Mouse (Mus musculus) intestine, embryonic 16.5 days (tissue): ENCODE data around the gene Fan1. TPM values are rescaled to one million over a fixed set of nuclear protein-coding genes. Genes with fewer than 3 reads are reported as not detected.
A peak's percentile ranks its signal among the peaks of the same experiment; 100 is the strongest.

Experiments
- ATAC-seq: fragments of 200-750 bp; cut with Nextera tagmentation; 2 replicates; pipeline ENCODE4 v1.8.0; 2017; ENCODE audit warnings: moderate TSS enrichment, moderate library complexity
- H3K27ac ChIP-seq: fragments of 300-500 bp; sonication (generic); 2 replicates; pipeline ENCODE4 v1.5.1; 2014; ENCODE audit warnings: mild to moderate bottlenecking, low read length
- H3K27me3 ChIP-seq: fragments of 300-500 bp; sonication (generic); replicated peaks from 2 replicates; pipeline ENCODE4 v1.6.1; 2014; ENCODE audit warnings: low read length, control low read depth, mixed read lengths; ENCODE audit not compliant: control insufficient read depth, insufficient read depth
- H3K36me3 ChIP-seq: fragments of 300-500 bp; sonication (generic); 2 replicates; pipeline ENCODE4 v1.6.1; 2014; ENCODE audit warnings: low read length, control low read depth; ENCODE audit not compliant: control insufficient read depth, insufficient read depth
- H3K4me1 ChIP-seq: fragments of 300-500 bp; sonication (generic); 2 replicates; pipeline ENCODE4 v1.6.1; 2014; ENCODE audit warnings: low read length, control low read depth, mixed read lengths; ENCODE audit not compliant: control insufficient read depth, insufficient read depth
- H3K4me2 ChIP-seq: fragments of 300-500 bp; sonication (generic); 2 replicates; pipeline ENCODE4 v1.6.1; 2014; ENCODE audit warnings: low read depth, low read length, control low read depth
- H3K4me3 ChIP-seq: fragments of 300-500 bp; sonication (generic); 2 replicates; pipeline ENCODE4 v1.5.1; 2014; ENCODE audit warnings: mild to moderate bottlenecking, low read length
- H3K9ac ChIP-seq: fragments of 300-500 bp; sonication (generic); 2 replicates; pipeline ENCODE4 v1.6.1; 2014; ENCODE audit warnings: low read depth, low read length
- H3K9me3 ChIP-seq: fragments of 300-500 bp; sonication (generic); 2 replicates; pipeline ENCODE4 v1.6.1; 2016; ENCODE audit warnings: low read length, control low read depth; ENCODE audit not compliant: control insufficient read depth
- WGBS: fragments of 180-500 bp; shearing (Covaris S2); extraction: QIAGEN DNeasy Blood & Tissue Kit; methylation state at CpG from one replicate; pipeline ENCODE4 v1.1.7; 2014; 5-methylcytosine and 5-hydroxymethylcytosine counted together
- polyA plus RNA-seq: library from polyadenylated mRNA; unstranded; fragments of >200 nt; fragmentation: Nextera tagmentation; extraction: Ambion mirVana; gene quantifications from 2 replicates; pipeline ENCODE4 v1.2.1, GENCODE M21; 2015

The Fan1 gene
- polyA plus RNA-seq, 1 experiment from 2014 or later = 3.8 TPM

DNA sequence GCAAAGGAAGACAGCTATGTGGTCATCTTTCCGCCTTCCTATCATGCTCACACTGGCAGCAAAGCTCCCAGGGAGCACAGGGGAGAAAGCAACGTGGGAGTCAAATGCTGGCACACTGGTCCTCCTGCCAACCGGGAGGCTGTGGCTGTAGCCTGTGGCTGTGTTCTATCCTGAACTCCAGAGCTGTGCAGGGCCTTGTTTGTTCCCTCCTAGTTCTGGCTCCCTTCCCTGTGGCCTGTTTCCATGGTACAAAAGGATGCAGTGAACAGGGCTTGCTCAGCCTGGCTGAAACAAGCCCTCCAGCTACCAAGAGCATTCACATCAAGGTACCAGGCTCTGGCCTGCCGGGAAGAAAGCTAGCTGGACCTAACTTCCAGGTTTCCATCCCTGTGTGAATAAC, 22.8 kb downstream of the Fan1 start:
- no peak overlapping the region for H3K9ac ChIP-seq
- WGBS = 82% methylated on average over 4 of the region's 4 CpGs
- 0 out of 2 replicates have a peak, but pooled peaks cover 7% of the 10 kb centered on the region for H3K36me3 ChIP-seq

DNA sequence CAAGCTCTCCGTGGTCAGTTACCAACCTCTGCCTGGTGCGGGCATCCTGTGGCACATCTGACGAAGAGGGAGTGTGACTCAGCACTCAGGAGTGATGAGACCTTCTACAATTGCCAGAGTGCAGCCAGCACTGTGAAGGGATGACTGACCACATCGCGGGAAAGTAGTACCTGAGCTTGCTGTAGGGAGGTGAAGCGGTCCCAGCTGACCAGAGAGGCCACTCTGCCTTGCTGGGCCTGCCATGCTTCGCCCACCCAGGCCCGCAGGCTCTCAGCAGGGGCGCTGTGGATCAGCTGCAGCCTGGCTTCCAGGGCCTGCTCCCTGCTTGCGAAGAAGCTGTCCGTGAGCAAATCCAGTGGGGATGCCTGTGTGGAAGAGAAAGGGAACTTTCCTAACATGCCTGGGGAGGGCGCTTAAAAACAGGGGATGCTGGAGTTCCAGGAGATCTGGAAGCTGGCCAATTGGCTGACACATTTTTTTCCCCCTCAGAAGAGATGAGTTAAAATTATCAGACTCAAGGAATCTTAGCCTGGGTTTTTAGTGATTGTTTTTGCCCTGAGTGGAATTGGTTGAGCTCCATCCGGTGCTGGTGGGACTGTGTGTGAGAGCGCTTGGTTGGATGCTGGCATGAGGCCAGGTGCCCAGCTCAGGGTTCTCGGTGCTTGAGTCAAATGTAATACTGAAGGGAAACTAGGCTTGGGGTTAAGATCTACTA, 24.6 kb downstream of the Fan1 start:
- no peak for ATAC-seq
- no peak overlapping the region for H3K9ac ChIP-seq
- WGBS = 80% methylated on average over 15 of the region's 15 CpGs

More for the DNA sequence above, 22.8 kb downstream of the Fan1 start:
- Histone ChIP-seq H3K27me3 (no peaks in the 10 kb centered on the region), H3K4me3 (no peak overlapping the region), H3K9me3 (no peaks in the 10 kb centered on the region), H3K4me2 (no peak overlapping the region), H3K27ac (no peak overlapping the region), H3K4me1 (no peaks in the 10 kb centered on the region)
- no peak for ATAC-seq

DNA sequence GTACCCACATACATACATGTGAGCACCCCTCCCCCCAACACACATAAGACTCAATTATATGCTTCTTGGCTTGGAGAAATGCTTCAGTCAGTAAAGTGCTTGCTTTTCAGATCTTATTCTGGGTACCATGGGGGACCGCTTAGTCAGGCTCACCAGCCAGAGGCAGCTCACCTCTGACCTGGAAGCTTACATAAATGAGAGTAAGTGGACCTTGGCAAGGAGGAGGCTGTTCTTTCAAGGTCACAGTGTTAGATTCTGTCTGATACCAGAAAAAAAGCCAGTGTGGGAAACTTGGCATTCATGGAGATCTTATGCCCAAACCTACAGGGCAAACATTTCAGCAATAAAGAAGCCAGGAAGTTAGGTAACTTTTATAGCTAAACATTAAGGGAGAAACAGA, 26.1 kb downstream of the Fan1 start:
- ATAC-seq = no peak
- no peaks in the 10 kb centered on the region for H3K27me3 ChIP-seq
- no peaks in the 10 kb centered on the region for H3K9me3 ChIP-seq
- no peak overlapping the region for H3K9ac ChIP-seq
- no peak overlapping the region for H3K4me2 ChIP-seq
- no peak overlapping the region for H3K4me3 ChIP-seq
- H3K4me1 ChIP-seq = no peaks in the 10 kb centered on the region
- 91% methylated on average over 1 of the region's 1 CpGs for WGBS
- no peak overlapping the region for H3K27ac ChIP-seq
- no peaks in the 10 kb centered on the region for H3K36me3 ChIP-seq

More for the DNA sequence above, 24.6 kb downstream of the Fan1 start:
- no peaks in the 10 kb centered on the region for H3K4me1 ChIP-seq
- H3K4me2 ChIP-seq = no peak overlapping the region
- 0 out of 2 replicates have a peak, but pooled peaks cover 7% of the 10 kb centered on the region for H3K36me3 ChIP-seq
- H3K27me3 ChIP-seq = no peaks in the 10 kb centered on the region
- no peaks in the 10 kb centered on the region for H3K9me3 ChIP-seq
- H3K4me3 ChIP-seq = no peak overlapping the region
- H3K27ac ChIP-seq = no peak overlapping the region

DNA sequence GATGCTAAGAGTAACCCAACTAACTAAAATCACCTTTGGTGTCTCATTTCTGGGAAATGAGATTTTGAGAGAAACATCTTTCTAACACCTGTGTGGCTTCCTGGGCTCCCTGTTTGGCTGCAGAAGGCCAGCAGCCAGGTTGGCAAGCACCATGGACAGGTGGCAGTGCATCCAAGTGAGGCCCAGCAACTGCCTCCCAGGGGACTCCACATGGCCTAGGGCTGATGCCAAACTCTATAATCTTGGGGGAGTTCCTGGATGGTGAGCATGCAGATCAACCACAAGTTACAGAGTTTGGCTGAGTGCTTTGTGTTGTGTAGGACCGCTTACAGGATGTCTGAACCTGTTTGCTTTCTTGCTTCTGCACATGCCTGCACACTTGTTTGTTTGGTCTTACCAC, 41.2 kb downstream of the Fan1 start:
- H3K9ac ChIP-seq = no peak overlapping the region
- no peak overlapping the region for H3K4me3 ChIP-seq
- 86% methylated on average over 1 of the region's 1 CpGs for WGBS
- no peaks in the 10 kb centered on the region for H3K4me1 ChIP-seq
- no peak overlapping the region for H3K27ac ChIP-seq
- ATAC-seq = no peak
- no peaks in the 10 kb centered on the region for H3K27me3 ChIP-seq
- no peak overlapping the region for H3K4me2 ChIP-seq
- peaks cover 13% of the 10 kb centered on the region; the same call in 1 of the 2 replicates for H3K36me3 ChIP-seq
- no peaks in the 10 kb centered on the region for H3K9me3 ChIP-seq

DNA sequence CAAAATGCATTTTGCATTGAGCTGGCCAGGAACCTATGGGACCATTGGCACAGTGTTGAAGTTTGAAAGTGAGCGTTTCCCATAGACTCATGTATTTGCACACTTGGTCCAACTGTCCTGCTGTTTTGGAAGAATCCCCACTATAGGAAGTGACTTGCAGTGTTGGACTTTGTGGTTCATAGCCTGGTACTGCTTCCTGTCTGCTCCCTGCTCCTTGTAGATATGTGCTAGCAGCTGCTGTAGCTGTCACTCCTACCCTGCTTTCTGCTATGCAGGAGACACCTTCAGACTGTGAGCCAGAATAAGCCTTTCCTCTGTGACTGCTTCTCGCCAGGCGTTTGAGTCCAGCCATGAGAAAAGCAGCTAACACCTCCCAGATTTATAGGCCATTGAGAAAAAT, 42.6 kb downstream of the Fan1 start:
- H3K4me1 ChIP-seq = no peaks in the 10 kb centered on the region
- no peak for ATAC-seq
- no peak overlapping the region for H3K9ac ChIP-seq
- WGBS = 88% methylated on average over 3 of the region's 3 CpGs
- no peak overlapping the region for H3K4me2 ChIP-seq
- no peak overlapping the region for H3K27ac ChIP-seq
- no peaks in the 10 kb centered on the region for H3K27me3 ChIP-seq
- 0 out of 2 replicates have a peak, but pooled peaks cover 8% of the 10 kb centered on the region for H3K36me3 ChIP-seq
- H3K9me3 ChIP-seq = no peaks in the 10 kb centered on the region
- H3K4me3 ChIP-seq = no peak overlapping the region

DNA sequence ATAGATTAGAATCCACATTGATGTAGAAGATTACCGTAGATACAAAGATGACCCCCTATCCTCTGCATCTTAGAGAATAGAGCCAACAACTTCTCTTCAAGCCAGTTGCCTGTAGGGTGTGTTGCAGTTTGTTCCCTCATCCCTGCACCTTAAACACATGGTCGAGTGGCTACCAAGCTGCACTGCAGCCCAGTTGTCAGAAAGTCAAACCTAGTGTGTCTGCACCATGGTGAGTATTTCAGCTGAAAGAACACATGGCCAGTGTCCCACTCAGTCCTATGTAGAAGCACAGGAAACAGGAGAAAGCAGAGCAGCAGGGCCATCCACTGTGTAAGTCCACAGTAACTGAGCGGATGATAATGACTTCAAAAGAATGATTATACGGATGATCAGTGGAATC, 46.4 kb downstream of the Fan1 start:
- Histone ChIP-seq H3K4me3 (no peak overlapping the region), H3K9me3 (no peaks in the 10 kb centered on the region), H3K4me2 (no peak overlapping the region), H3K9ac (no peak overlapping the region), H3K36me3 (0 out of 2 replicates have a peak, but pooled peaks cover 3% of the 10 kb centered on the region), H3K4me1 (no peaks in the 10 kb centered on the region), H3K27me3 (no peaks in the 10 kb centered on the region), H3K27ac (no peak overlapping the region)
- 88% methylated on average over 4 of the region's 4 CpGs for WGBS
- ATAC-seq = no peak

DNA sequence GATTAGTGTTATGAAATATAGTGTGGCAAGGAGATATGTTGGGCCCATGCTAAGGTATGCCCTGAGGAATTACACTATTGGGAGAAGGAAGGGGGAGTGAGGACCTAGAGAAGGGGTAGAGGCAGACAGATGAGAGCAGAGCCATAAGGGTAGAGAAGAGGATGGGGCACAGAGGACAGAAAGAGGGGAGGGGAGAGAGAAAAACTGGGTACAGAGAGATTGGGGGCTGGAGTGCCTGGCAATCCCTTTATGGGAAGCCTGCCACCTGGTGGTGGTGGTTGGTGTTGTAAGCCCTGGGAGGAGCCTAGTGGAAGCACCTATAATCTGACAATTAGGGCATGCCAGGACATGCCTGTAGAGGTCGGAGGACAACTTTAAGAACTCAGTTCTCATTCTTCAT, 47.0 kb downstream of the Fan1 start:
- H3K36me3 ChIP-seq = 0 out of 2 replicates have a peak, but pooled peaks cover 3% of the 10 kb centered on the region
- no peak overlapping the region for H3K4me2 ChIP-seq
- WGBS = 30% methylated on average over 1 of the region's 1 CpGs
- H3K4me3 ChIP-seq = no peak overlapping the region
- no peaks in the 10 kb centered on the region for H3K27me3 ChIP-seq
- H3K9ac ChIP-seq = no peak overlapping the region
- H3K27ac ChIP-seq = no peak overlapping the region
- H3K9me3 ChIP-seq = no peaks in the 10 kb centered on the region
- no peaks in the 10 kb centered on the region for H3K4me1 ChIP-seq
- peak; percentile 66 for ATAC-seq

DNA sequence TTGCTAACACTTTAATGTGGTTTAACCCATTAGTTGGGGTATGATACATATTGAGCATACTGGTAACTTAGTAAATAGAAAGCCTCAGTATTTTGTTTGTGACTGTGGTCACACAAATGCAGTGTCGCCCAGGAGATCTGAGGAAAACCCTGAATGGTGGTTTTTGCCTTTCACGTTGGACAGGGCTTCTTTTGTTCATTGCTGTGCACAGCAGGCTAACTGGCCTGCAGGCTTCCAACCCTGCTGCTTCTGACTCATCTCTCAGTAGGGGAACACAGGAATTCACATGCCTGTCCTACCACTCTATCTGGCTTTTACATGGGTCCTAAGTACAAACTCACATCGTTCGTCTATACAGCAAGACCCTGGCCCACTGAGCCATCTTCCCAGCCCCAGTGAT, 52.2 kb downstream of the Fan1 start:
- H3K36me3 ChIP-seq = no peaks in the 10 kb centered on the region
- no peak overlapping the region for H3K4me2 ChIP-seq
- 77% methylated on average over 4 of the region's 4 CpGs for WGBS
- no peak overlapping the region for H3K27ac ChIP-seq
- no peak overlapping the region for H3K4me3 ChIP-seq
- H3K9ac ChIP-seq = no peak overlapping the region
- ATAC-seq = no peak
- H3K4me1 ChIP-seq = no peaks in the 10 kb centered on the region
- H3K27me3 ChIP-seq = no peaks in the 10 kb centered on the region
- no peaks in the 10 kb centered on the region for H3K9me3 ChIP-seq

DNA sequence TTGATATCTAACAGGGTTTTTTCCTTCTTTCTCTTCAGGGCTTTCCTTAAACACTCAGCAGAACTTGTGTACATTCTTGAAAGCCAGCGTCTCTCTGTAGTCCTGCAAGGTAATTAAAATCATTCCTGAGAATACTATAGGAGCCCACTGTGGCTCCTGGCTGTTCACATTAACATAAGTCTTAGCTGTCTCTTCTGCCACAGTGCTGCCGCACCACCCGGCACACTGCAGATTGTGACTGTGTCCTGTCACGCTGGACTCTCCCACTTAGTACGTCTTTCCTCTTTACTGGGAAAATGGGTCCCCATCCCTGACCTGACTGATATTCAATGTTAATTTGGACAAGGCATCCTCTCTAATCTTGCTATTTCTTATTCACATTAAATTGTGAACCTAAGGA, 52.8 kb downstream of the Fan1 start:
- H3K4me3 ChIP-seq = no peak overlapping the region
- no peak overlapping the region for H3K4me2 ChIP-seq
- H3K4me1 ChIP-seq = no peaks in the 10 kb centered on the region
- H3K27ac ChIP-seq = no peak overlapping the region
- ATAC-seq = no peak
- H3K36me3 ChIP-seq = no peaks in the 10 kb centered on the region
- H3K27me3 ChIP-seq = no peaks in the 10 kb centered on the region
- no peak overlapping the region for H3K9ac ChIP-seq
- WGBS = 85% methylated on average over 5 of the region's 5 CpGs
- no peaks in the 10 kb centered on the region for H3K9me3 ChIP-seq

DNA sequence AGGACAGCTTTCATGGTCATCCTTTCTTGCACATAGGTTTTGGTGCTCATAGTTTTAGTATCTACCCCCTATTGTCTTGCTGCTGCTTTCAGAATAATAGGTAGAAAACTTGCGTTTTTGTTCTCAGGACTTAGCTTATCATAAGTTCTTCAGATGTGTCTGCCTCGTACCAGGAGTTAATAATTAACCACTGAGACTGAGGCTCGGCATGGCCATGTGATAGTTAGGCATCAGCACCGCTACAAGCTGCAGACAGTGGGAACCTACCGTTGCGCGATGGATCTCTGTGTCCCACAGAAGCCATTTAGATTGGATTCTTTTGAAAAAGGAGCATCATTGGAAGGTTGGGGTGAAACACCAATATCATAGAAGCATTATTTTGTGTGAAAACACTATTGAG, 61.1 kb downstream of the Fan1 start:
- H3K36me3 ChIP-seq = peaks cover 5% of the 10 kb centered on the region; the same call in 1 of the 2 replicates
- WGBS = 63% methylated on average over 7 of the region's 7 CpGs
- no peaks in the 10 kb centered on the region for H3K9me3 ChIP-seq
- H3K4me1 ChIP-seq = no peaks in the 10 kb centered on the region
- H3K27ac ChIP-seq = no peak overlapping the region
- H3K4me3 ChIP-seq = no peak overlapping the region
- no peaks in the 10 kb centered on the region for H3K27me3 ChIP-seq
- peak; percentile 93 for ATAC-seq
- H3K9ac ChIP-seq = no peak overlapping the region
- no peak overlapping the region for H3K4me2 ChIP-seq
